7 mouse cellular contexts compared by ENCODE assay signal in the genomic region with DNA sequence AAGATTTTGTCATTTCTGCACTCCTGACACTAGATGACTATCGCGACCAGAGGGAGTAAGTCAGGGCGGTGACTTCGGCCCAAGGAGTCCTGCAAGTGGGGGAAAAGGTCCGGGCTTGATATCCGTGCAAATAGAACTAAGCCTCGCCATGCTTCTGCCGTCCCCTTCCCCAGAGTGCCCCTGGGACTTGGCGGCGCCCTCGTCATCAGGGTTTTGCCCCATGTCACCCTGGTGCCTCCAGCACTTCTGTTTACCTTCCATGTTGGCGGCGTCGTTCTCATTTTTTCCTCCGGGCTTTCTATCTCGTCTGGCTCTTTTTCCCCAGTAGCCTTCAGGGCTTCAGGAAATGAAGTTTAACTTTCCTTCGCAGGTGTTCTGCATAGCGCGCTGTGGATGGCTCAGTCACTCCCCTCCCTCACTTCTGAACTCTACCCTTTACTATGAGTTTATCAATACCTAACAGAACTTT. TPM values are rescaled to one million over a fixed set of nuclear protein-coding genes. Genes with fewer than 3 reads are reported as not detected.
DNase-seq lines count a peak whose midpoint lies in the region; ATAC-seq and TF ChIP-seq lines count a peak whose summit lies in the region.

No protein-coding gene starts in this region.

- H3K9ac ChIP-seq in ES-E14 (ENCODE audit: insufficient read depth, low read depth, low read length, poor library complexity, severe bottlenecking) = peak overlapping the region; percentile 49
- peak overlapping the region; percentile 97 for H3K9ac ChIP-seq in embryonic facial prominence, embryonic 12.5 days
- peak overlapping the region; percentile 100 for H3K9ac ChIP-seq in heart, embryonic 15.5 days

- peak overlapping the region; percentile 99 to 100 for H3K4me3 ChIP-seq in ES-E14 (ENCODE audit: insufficient read depth in 1 of 2, low read depth in 1 of 2, low read length in 2 of 2, poor library complexity in 1 of 2, severe bottlenecking in 1 of 2)
- peak overlapping the region; percentile 96 for H3K4me3 ChIP-seq in embryonic facial prominence, embryonic 12.5 days
- peak overlapping the region; percentile 100 for H3K4me3 ChIP-seq in heart, embryonic 15.5 days

- in situ Hi-C loops in ES-E14 (cut with MboI; ENCODE audit: low sequenced_read_pairs in 2 of 2, unreplicated experiment in 2 of 2) = no loop called here

- H3K27ac ChIP-seq in ES-E14 (ENCODE audit: insufficient read depth, low read depth, low read length, poor library complexity, severe bottlenecking) = no peak overlapping the region
- H3K27ac ChIP-seq in embryonic facial prominence, embryonic 12.5 days = peak overlapping the region; percentile 61; the same call in 1 of the 2 replicates
- H3K27ac ChIP-seq in heart, embryonic 15.5 days = peak overlapping the region; percentile 99

- under 1% methylated on average over 19 of the region's 19 CpGs for WGBS in embryonic facial prominence, embryonic 12.5 days
- under 1% methylated on average over 19 of the region's 19 CpGs for WGBS in heart, embryonic 15.5 days

- H3K9me3 ChIP-seq in ES-E14 (ENCODE audit: control insufficient read depth, insufficient read depth, low read depth, low read length) = no peaks in the 10 kb centered on the region
- H3K9me3 ChIP-seq in embryonic facial prominence, embryonic 12.5 days = no peaks in the 10 kb centered on the region
- no peaks in the 10 kb centered on the region for H3K9me3 ChIP-seq in heart, embryonic 15.5 days (replicated peaks)

- H3K36me3 ChIP-seq in ES-E14 (ENCODE audit: control insufficient read depth, insufficient read depth, low read length, poor library complexity, severe bottlenecking) = no peaks in the 10 kb centered on the region
- no peaks in the 10 kb centered on the region for H3K36me3 ChIP-seq in embryonic facial prominence, embryonic 12.5 days
- H3K36me3 ChIP-seq in heart, embryonic 15.5 days = no peaks in the 10 kb centered on the region

- no peaks in the 10 kb centered on the region for H3K27me3 ChIP-seq in embryonic facial prominence, embryonic 12.5 days
- no peaks in the 10 kb centered on the region for H3K27me3 ChIP-seq in heart, embryonic 15.5 days

- no peak for DNase-seq in ES-E14 (ENCODE audit: low read depth, low spot score)
- peak; percentile 21 for DNase-seq in adrenal gland, adult 8-10 months
- DNase-seq in kidney, postnatal 10 days = peak; percentile 37
- peak; percentile 35 to 76 for DNase-seq in spleen, postnatal 4 days (ENCODE audit: low spot score in 2 of 2)

- peak overlapping the region; percentile 95 for H3K4me2 ChIP-seq in embryonic facial prominence, embryonic 12.5 days (replicated peaks)
- H3K4me2 ChIP-seq in heart, embryonic 15.5 days = peak overlapping the region; percentile 93

- ATAC-seq in embryonic facial prominence, embryonic 12.5 days (ENCODE audit: insufficient number of reproducible peaks, insufficient read depth, low FRiP score, low TSS enrichment) = no peak
- no peak for ATAC-seq in heart, embryonic 15.5 days (replicated peaks; ENCODE audit: insufficient number of reproducible peaks, insufficient read depth, low FRiP score, low read depth)
- ATAC-seq in megakaryocyte progenitor cell, adult 5-6 weeks (replicated peaks; ENCODE audit: poor library complexity) = peak; percentile 9; the same call in 1 of the 2 replicates

- peaks cover 0 to 5% of the 10 kb centered on the region in 2 experiments; a peak in 3 of 4 replicates for H3K4me1 ChIP-seq in ES-E14 (ENCODE audit: control insufficient read depth in 2 of 2, insufficient read depth in 2 of 2, low read length in 2 of 2, poor library complexity in 1 of 2)
- H3K4me1 ChIP-seq in embryonic facial prominence, embryonic 12.5 days = peaks cover 10% of the 10 kb centered on the region; the same call in 1 of the 2 replicates
- H3K4me1 ChIP-seq in heart, embryonic 15.5 days (replicated peaks) = peaks cover 12% of the 10 kb centered on the region

TF ChIP-seq in ES-E14, 5 proteins besides CTCF, POLR2A, EP300 and RAD21:
- TF ChIP-seq ZNF384 (IDR thresholded peaks at IDR 0.05; ENCODE audit: low read depth, low read length) = no peak
- no peak for TF ChIP-seq ZC3H11A (IDR thresholded peaks at IDR 0.05; ENCODE audit: borderline replicate concordance, low read depth, low read length)
- TF ChIP-seq HCFC1 (IDR thresholded peaks at IDR 0.05; ENCODE audit: borderline replicate concordance, insufficient read depth, low read length) = no peak
- TF ChIP-seq CHD2 (IDR thresholded peaks at IDR 0.05; ENCODE audit: low read depth, low read length) = no peak
- TF ChIP-seq MAFK (IDR thresholded peaks at IDR 0.05; ENCODE audit: insufficient read depth, low read depth, low read length) = no peak

RNA-seq across cellular contexts. Expression of gene Nipbl, which starts 1.7 kb away (rescaled TPM):
- 33.6 and 35.1 TPM in 2 replicates for total RNA-seq in ES-E14 (2012; rRNA removed)
- 10 to 100 TPM; 41.1 to 57.1 (median 52.9) TPM for total RNA-seq in adrenal gland, adult 8-10 months (2022)
- 21.8 and 22.6 TPM in 2 replicates for polyA plus RNA-seq in embryonic facial prominence, embryonic 12.5 days (2016; fragmentation: Nextera tagmentation; extraction: Ambion mirVana)
- 9.8 and 11.0 TPM in 2 replicates for polyA plus RNA-seq in heart, embryonic 15.5 days (2015; fragmentation: Nextera tagmentation; extraction: Ambion mirVana)
- total RNA-seq in megakaryocyte progenitor cell, adult 5-6 weeks (2015) = 62.0 and 68.8 TPM in 2 replicates
- total RNA-seq in megakaryocyte progenitor cell, adult 5-6 weeks (2017) = 33.6 and 44.6 TPM in 2 replicates

Comparison
In these comparisons a context has a peak if more than half of its experiments do, and no peak if none do; other contexts are left out.
1. H3K9ac ChIP-seq: peak in every context shown above with its lines; median percentile 100 in heart, embryonic 15.5 days; 97 in embryonic facial prominence, embryonic 12.5 days; 49 in ES-E14.